Mouse (Mus musculus) urinary bladder, adult 2 months (tissue): ENCODE results near the gene Foxf1. TPM values are rescaled to one million over a fixed set of nuclear protein-coding genes. Genes with fewer than 3 reads are reported as not detected.
A peak's percentile ranks its signal among the peaks of the same experiment; 100 is the strongest.

Experiments used
- DNase-seq: peaks from one replicate; pipeline ENCODE4 v3.0.0; 2022; ENCODE audit warnings: low spot score
- polyA plus RNA-seq: library from polyadenylated mRNA; depleted of rRNA; stranded (reverse); fragments of >200 nt; gene quantifications from 2 replicates; pipeline ENCODE4 v1.2.3, GENCODE M21; 2012

The Foxf1 gene
- polyA plus RNA-seq, 1 experiment = 117 TPM

DNA sequence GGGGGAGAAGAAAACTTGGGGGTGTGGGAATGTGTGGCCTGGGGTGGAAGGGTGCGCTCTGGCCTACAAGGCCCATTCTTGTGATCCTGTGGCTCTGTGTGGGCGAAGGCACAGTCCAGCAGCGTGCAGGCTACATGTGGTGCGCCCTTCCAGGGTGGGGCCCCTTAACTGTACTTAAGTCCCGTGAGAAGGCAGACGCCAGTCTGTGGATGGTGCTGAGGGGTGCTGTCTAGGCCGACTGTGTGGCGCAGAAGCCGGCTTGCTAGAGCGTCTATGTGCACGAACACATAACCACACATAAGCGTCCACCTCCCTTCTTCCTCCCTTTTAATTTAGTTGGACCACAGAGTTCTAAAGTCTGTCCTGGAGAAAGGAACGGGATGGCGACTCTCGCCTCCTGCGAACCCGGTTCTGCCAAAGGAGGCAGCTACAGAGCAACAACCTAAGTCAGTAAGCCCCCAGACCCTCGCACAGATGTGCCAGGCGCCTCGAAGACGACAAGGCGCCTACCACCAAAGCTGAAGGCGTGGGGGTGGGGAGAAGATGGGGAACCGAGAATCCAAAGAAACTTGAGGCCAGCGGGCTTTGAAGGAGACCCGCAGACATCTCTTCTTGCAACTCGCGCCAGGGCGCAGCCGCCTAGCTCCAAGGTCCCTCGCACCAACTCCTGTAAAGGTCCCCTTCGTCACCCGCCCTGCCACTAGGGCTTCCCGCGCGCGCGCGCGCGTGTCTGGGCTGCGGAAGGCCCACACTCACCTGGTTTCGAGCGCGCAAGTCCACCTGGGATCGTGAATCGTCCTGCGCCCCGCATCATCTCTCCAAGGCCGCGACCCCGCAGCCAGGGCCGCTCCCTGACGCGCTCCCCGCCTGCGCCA, 1.7 kb upstream of the Foxf1 start:
- DNase-seq = no peak

DNA sequence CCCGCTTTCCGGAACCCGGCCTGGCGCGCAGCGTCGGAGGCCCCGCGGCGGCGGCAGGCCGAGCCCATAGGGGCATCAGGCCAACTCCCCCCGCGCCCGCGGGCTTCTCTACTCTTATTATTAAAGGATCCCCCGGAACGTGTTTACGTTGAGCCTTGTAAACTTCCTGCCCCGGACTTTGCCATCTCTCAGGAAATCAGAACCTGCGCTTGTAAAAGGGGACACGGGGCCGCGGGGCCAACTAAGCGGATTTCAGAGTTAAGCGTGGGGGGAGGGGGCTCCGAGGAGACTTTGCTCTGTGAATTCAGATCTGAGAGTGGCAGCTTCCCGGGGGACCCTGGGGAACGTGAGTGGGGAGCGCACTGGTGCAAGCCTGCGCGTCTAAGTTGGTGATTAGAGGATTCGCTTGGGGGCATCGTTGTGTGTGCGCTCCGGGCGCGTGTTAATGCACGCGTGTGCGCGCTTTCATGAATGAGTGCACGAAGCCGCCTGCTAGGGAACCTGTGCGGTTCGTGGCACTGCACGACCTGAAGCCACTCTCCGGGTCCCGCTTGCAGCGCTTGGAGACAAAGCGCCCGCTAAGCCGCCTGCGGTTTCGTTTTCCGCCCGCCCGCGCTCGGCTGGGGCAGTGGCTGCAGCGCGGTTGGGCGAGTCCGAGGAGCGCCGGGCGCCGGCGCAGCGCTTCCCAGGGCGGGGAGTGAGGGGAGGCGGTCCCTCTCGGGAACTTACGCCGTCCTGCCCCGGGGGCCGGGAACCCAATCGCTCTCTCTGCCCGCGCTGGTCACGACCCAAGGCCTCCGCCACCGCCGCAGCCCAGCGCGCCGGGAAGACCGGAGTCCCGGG, 872 bp upstream of the Foxf1 start:
- peak; percentile 71 for DNase-seq

DNA sequence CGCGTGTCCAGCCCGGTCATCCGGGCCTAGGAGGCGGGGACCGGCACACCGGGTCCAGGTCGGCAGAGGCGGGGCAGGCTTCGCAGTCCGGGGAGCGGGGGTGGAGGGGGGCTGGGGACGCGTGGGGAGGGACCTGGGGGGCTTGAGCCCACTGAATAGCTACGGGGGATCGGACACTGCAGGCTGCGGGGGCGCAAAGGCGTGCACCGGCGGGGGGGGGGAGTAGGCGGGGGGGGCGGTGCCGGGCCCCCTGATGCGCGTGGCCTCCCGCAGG, 313 bp upstream of the Foxf1 start:
- DNase-seq = no peak

DNA sequence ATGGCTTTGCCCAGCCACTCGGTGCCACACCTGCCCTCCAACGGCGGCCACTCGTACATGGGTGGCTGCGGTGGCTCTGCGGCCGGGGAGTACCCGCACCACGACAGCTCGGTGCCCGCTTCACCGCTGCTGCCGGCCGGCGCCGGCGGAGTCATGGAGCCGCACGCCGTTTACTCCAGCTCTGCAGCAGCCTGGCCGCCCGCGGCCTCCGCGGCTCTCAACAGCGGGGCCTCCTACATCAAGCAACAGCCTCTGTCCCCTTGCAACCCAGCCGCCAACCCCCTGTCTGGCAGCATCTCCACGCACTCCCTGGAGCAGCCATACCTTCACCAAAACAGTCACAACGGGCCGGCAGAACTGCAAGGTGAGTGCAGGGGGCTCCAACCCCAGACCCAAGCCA, 825 bp downstream of the Foxf1 start:
- no peak for DNase-seq

DNA sequence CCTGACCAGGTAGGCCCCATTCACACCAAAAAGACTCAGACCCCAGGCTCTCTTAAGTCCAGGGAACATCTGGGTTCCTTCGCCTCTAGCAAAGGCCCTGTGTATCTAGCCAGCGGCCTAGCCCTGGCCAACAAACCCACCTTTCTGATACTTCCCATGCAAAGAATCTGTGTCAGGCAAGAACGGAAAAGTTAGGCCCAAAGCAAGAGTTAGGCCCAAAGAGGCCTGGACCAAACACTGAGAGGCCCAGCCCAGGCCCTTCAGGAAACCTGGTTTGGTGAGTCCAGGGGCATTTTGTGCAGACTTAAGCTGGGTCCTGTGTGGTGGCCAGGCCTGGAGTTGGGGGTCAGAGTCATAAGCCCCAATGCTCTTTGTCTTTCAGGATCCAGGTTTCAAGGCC, 1.4 kb downstream of the Foxf1 start:
- DNase-seq = no peak

DNA sequence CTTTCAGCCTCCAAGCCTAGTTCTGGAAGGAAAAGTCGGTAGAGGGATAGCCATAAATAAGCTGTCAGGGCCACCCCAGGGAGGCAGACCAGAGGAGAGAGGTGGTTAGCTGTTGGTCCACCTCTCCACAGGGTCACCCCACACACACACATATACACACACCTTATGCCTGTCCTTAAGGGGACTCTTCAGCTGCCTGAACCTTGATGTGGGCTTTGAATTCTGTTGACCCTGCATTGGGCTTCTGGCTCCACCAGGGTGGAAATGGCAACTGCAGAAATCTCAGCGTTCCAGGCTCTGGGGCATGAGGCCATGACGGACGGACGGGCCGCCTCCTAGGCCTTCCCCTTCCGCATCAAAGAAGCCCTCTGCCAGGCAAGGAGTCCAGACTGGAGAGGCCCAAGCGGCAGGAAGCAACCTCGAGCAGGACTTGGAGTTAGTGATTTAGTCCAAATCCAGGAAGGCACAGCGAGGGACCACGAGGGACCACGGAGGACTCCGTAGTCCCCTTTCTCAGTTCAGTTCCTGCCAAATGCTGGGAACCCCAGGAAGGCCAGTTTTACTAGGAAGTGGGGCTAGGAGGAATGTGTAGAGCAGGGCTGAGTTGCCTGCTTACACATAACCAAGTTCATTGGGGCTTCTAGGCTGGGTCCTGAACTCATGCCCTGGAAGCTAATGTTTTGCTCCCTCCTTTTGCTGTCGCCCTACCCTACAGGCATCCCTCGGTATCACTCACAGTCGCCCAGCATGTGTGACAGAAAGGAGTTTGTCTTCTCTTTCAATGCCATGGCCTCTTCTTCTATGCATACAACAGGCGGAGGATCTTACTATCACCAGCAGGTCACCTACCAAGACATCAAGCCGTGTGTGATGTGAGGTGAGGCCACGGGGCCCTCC, 2.1 kb downstream of the Foxf1 start:
- DNase-seq = no peak

DNA sequence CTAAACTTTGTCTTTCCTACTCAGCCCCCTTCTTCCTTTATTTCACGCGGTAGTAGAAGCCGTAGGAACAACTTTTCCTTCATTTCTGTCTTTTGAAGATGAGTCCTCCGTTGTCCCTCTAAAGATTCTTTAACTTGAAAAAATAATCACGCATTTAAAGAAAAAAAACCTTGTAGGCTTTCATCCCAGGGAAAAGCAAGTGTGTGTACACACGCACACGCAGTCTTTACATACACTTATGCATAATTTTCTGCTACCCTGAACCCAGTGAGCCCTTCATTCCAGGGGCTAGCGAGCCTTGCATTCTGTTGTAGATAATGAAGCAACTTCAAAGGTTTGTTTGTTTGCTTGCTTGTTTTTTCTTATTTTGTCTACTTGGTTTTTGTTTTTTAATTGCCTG, 4.1 kb downstream of the Foxf1 start:
- DNase-seq = no peak

DNA sequence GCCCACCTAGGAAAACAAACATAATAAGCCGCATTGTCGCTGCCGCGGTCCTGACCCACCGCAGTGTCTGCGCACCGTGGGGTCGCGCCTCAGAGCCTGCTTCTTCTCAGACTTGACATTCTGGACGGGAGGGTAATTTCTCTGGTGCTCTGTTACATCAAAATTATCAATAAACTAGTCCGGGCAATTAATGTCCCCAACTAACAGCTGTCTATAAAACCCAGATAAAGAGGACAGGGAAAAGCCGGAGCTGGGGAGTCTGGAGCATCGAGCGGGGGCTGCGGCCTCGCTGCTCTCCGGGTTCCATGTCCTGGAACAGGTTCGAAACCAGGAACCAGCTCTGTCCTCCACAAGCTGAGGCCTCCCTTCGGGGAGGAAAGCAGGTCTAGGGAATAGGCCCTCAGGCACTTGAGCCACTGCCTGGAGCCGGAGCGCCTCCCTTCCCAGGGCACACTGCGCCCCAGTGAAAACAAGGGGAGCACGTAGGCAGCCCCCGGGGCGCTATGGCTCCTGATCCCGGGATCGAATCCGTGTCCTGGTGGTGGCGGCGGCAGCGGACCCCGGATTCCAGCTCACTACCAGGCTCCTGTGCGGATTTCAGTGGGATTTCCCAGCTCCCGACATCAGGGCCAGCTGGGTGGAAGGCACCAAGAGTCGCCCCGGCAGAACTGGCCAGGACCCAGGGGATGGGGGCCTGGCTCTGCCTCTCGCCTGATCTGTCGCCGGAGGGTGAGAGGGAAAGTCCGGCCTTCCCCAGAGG, 4.9 kb downstream of the Foxf1 start:
- no peak for DNase-seq

DNA sequence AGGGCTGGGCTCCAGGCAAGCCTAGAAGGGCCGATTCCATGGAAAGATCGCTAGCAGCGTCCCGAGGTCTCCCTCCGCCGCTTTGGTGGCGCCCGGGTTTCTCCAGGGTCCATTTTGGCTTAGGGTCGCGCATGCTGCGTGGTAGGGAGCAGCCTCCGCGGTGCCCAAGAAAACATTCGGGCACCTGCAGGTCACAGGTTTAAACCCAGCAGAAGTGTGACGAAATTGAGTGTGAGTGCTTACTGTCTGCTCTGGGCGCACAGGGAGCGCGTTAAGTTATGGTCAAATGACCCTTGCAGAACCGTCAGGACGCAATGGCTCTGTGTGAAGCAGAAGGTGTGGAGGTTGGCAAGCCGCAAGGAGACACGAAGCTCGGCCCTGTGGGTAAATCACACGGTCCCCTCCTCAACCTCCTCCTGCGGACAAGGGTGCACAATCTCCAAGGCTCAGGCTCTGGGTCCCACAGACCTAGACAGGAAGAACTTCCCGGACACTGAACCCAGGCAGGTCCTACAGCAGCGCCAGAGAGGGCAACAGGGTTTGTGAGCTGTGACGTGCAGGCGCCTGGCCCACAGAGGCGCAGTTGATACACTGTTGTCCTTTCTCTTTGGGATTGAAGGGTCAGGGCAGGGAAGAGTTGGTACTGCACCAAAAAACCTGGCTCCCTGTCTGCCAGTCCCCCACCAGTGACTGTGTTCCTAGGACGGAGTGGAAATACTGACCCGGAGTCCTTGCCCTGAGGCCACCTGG, 5.6 kb downstream of the Foxf1 start:
- no peak for DNase-seq

DNA sequence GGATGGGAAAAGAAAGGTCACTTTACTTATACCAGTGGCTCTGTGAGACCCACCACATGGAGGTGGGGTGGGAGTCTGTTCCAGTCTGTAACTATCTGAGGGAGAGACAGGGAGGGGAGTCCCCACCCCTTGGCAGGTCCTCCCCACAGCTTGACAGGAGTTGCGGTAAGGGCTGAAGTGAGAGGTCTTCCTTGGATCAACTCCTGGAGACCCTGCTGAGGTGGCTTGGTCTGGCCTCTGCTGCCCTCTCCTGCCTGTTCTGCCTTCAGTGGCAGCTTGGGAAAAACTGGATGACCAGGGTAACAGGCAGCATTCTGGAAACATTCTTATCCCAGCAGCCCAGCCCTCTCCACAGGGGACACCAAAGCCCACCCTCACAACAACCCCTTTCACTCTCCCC, 6.5 kb downstream of the Foxf1 start:
- no peak for DNase-seq

DNA sequence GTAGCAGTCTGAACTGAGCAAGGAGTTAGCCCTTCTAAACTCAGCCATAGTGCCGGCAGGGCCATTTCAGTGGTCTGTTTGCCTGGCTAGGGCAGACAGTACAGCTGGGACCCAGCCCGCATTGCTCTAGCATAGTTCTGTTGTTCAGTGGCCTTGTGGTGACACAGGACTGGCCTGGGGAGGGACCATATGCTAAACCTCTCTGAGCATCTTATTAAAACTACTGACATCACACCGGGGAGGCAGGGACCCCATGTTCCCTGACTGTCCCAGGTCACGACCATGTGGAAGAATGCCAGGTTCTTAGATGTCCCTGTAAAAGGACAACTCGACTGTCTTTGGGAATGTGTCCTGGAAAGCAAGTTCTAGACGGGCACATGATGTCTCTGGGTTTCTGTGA, 8.0 kb downstream of the Foxf1 start:
- DNase-seq = no peak

DNA sequence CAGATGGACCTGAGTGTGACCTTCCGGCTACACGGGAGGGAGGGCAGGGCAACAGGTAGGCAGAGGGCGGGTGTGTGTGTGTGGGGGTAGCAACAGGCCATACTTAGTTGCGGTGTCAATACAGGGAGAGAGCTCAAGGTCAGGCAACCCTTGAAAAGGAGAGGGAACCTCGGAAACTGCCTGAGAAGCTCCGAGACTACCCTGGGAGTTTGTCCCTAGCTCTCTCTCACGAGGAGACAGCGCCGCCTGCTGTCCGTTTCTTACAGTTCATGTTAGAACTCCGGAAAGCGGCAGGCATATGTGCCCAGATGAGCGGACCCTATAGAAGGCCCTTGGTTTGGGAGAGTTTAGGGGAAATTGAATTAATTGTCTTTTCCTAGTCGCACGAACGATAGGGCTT, 8.4 kb downstream of the Foxf1 start:
- peak; percentile 70 for DNase-seq

DNA sequence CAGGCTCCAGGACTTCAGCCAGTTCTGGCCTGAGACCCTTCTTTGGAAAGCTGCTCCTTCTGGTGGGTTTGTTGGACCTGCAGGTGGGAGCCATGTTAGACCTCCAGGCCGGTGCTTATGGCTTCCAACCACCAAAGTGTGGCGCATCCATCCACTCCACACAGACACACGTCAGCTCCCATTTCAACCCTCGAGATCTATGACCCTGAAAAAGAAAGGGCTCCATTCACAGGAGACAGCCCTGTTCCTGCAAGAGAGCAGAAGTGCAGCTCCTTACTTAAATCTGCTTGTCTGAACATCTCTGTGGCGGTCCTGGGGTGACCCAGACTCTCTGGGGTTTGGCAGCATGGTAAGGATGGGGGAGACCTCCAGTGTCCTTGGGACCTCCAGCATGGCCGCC, 9.3 kb downstream of the Foxf1 start:
- DNase-seq = no peak

DNA sequence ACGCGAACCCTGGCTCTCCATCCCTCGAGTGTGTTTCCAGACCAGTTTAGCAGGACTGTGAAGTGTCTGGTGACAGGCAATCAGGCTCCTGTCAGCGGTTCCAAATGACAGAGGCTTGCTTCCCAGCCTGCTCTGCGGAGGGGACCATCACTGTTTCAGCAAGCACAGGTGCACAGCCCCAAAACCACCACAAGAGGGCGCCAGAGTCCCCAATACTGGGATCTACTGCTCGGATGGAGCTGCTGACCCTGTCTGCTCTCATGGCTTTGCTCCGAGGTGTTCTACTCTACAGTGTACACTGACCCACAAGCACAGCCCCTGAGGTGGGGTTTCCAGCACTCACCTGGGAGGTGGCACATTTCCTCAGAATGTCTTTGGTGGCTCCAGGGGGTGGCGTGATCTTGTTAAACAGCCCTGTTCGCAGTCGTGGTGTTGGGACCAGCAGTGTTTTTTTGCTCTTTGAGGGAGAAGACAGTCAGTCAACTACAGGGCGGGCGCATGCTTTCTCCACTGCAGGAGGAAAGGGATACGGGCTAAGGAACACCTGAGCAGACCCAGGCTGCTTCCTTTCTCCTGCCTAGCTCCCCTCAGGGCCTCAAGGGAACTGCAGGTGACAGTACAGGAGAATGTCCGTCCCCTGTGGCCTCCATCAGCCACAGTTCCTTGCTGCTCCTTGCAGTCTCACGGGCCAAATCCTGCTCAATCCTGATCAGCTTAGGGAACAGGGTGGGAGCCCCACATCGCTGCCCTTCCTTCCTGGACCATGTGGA, 20.0 kb downstream of the Foxf1 start:
- DNase-seq = no peak

DNA sequence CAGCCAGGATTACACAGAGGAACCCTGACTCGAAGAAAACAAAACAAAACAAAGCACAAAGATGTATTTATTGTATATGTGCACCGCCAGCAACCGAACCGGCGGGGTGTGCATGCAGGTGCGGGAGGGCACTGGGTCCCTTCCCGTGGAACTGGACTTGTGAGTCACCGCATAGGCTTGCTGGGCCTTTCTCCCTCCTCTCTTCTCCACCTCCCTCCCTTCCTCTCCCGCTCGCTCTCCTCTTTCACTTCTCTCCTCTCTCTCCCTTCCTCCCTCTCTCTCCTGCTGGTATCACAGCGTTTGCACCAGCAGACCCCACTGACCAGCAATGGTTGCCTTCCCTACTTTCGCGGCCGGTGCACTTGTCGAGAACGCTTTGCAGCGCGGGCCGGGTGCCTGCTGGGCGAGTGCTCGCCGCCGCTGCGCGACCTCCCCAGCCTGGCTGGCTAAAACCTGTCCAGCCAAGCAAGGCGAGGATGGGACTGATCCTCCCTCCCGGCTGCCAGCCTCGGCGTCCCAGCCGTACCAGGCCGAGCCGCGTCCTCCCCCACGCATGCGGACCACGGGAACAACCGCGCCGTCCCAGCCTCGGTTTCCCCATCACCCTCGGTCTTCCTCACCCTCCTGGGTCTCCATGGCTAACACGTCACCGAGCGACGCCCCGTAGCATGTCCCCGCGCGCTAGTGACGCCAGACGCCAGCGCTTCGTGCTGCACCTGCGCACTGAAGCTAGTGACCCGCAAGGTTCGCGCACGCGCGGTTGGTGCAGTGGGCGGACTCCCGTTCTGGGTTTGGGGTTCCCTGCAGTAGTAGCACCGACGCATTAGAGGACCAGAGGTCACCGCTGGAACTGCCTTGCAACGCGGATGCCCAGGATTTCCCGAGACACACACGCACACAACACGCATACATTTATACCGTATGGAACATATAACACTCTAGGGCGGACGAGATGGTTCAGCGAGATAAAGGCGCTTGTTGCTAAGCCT, 23.8 kb downstream of the Foxf1 start, which contains the start of gene Mthfsd:
Mthfsd (minus strand) TSS at position 725 of the 989 bp plus-strand sequence.
- DNase-seq = peak; percentile 95

DNA sequence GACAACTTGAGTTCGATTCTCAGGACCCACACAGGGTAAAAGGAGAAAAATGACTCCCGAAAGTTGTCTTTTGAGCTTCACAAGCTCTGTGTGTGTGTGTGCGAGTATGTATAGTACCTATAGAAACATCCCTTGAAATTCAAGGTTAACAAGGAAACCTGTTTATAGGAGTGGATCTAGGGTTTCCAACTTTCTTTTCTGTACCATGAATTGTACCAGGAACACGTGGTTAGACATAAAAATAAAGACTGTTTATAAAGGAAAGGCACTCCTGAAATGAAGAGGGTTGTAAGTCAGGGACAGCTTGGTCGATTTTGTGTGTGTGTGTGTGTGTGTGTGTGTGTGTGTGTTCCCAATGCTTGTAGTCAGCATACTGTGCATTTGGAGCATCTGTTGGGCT, 24.5 kb downstream of the Foxf1 start:
- no peak for DNase-seq

DNA sequence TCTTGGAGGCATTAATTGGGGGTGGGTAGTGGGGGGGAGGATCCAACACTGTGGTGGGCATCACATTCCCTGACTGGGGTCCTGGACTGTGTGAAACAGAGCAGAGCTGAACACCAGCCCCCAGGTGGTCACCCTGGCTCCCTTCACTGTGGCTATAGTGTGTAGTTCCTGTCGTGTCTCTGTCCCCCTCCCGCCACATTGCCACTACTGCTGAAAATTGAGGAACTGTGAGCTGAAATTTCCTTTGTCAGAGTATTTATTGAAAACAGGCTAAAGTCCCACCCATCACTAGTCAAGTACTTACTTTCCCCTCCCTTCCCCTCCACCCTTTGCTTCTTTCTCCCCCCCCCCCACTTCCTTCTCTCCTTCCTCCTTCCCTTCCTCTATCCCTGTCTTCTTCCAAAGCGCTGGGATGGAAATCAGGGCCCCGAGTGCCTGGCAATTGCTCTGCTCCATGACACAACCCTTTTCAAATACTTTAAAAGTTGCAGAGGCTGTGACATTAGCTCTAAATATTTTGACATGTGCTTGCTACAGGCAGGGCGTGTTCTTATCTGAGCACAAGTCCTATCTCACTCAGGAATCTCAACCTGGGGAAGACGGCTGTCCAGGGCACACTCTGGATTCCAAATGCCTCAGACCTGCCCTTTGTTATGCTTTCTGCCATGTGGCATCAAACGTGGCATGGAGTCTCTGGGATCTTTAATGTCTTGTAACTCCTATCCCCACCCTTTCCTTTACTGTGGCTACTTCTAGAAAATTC, 27.1 kb downstream of the Foxf1 start:
- DNase-seq = no peak

DNA sequence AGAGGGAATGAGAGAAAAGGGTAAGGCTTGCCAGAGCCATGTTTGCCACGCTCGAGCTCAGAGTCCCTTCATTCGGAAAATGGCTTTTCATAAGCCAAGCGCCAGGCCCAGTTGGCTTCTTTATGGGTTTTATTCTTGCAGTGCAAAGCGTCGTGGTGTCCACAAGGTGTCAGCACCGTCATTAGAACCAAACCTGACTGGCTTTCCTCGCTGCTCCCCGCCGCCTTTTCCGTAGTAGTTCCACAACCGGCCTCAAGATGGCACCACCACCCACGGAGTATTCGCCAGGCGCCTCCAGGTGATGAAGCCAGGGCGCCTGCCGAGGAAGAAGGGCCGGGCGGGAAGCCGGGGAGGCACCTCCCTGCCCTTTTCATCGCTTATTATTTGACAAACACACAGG, 29.1 kb downstream of the Foxf1 start:
- peak; percentile 97 for DNase-seq
